Comparison of ENCODE assay signal across 27 mouse cellular contexts in genomic region chr19:40958981-40959380, GRCm38 (mm10).
"Had no signal": no experiment of that assay in that cellular context is flagged by ENCODE, and none has a peak within 500 bp of the region (broad histone marks: within the 10 kb centered on the region; RNA-seq: fewer than 3 reads in every experiment).

No protein-coding gene starts in this region.

- H3K9me3 ChIP-seq: heart, embryonic 10.5 days; heart, embryonic 12.5 days; hindbrain, embryonic 10.5 days; hindbrain, embryonic 12.5 days; intestine, embryonic 15.5 days; limb, embryonic 10.5 days; limb, embryonic 12.5 days; liver, embryonic 13.5 days; liver, embryonic 15.5 days had no signal

- H3K27ac ChIP-seq: gastrocnemius, adult 2 months; heart, embryonic 10.5 days; hindbrain, embryonic 10.5 days; hindbrain, embryonic 12.5 days; hindbrain, embryonic 14.5 days; intestine, embryonic 15.5 days; layer of hippocampus, adult 2 months; left cerebral cortex, adult 2 months; limb, embryonic 10.5 days; limb, embryonic 12.5 days; liver, embryonic 13.5 days; liver, embryonic 15.5 days had no signal

- H3K4me1 ChIP-seq: heart, embryonic 12.5 days; hindbrain, embryonic 12.5 days; intestine, embryonic 15.5 days; limb, embryonic 10.5 days; limb, embryonic 12.5 days; liver, embryonic 15.5 days had no signal

- DNase-seq: gastrocnemius, adult 2 months; gastrocnemius, postnatal 10 days; gastrocnemius, postnatal 25 days; heart, adult 18-20 months; heart, postnatal 10 days; heart, postnatal 4 days; kidney, adult 18-20 months; kidney, adult 8-10 months; kidney, postnatal 10 days; kidney, postnatal 25 days; kidney, postnatal 4 days; liver; liver, embryonic 13.5 days had no signal

- H3K9ac ChIP-seq: heart, embryonic 12.5 days; hindbrain, embryonic 12.5 days; hindbrain, embryonic 14.5 days; intestine, embryonic 15.5 days; limb, embryonic 12.5 days; liver, embryonic 13.5 days; liver, embryonic 15.5 days had no signal

- H3K4me3 ChIP-seq: gastrocnemius, adult 2 months; heart, embryonic 10.5 days; heart, embryonic 12.5 days; hindbrain, embryonic 10.5 days; hindbrain, embryonic 12.5 days; intestine, embryonic 15.5 days; layer of hippocampus, adult 2 months; left cerebral cortex, adult 2 months; limb, embryonic 10.5 days; limb, embryonic 12.5 days; liver, embryonic 13.5 days; liver, embryonic 15.5 days had no signal

- H3K27me3 ChIP-seq: hindbrain, embryonic 12.5 days; intestine, embryonic 15.5 days; limb, embryonic 12.5 days had no signal

- H3K4me2 ChIP-seq: heart, embryonic 12.5 days; hindbrain, embryonic 12.5 days; hindbrain, embryonic 14.5 days; intestine, embryonic 15.5 days; limb, embryonic 12.5 days; liver, embryonic 13.5 days; liver, embryonic 15.5 days had no signal

- ATAC-seq: hindbrain, embryonic 16.5 days; inflammation-experienced regulatory T-cells, adult 6 months; intestine, embryonic 15.5 days; intestine, postnatal 0 days had no signal

- H3K36me3 ChIP-seq: heart, embryonic 10.5 days; heart, embryonic 12.5 days; hindbrain, embryonic 10.5 days; hindbrain, embryonic 12.5 days; intestine, embryonic 15.5 days; limb, embryonic 10.5 days; limb, embryonic 12.5 days; liver, embryonic 13.5 days; liver, embryonic 15.5 days had no signal
